Mouse (Mus musculus) limb, embryonic 11.5 days (tissue): ENCODE results near the gene Dlx3. TPM values are rescaled to one million over a fixed set of nuclear protein-coding genes. Genes with fewer than 3 reads are reported as not detected.

ENCODE experiments used
- ATAC-seq: fragments of 200-750 bp; cut with Nextera tagmentation; 2 replicates; pipeline ENCODE4 v1.8.0; 2017; ENCODE audit warnings: low read depth; ENCODE audit not compliant: insufficient number of reproducible peaks, low FRiP score, low TSS enrichment
- DNase-seq: peaks from one replicate; pipeline ENCODE4 v3.0.0-alpha.2; 2015; ENCODE audit warnings: low spot score
- H3K27ac ChIP-seq: fragments of 300-500 bp; sonication (generic); replicated peaks from 2 replicates; pipeline ENCODE4 v1.5.1; 2014; ENCODE audit warnings: low read depth, mild to moderate bottlenecking, low read length
- H3K27me3 ChIP-seq: fragments of 300-500 bp; sonication (generic); 2 replicates; pipeline ENCODE4 v1.6.1; 2014; ENCODE audit warnings: mild to moderate bottlenecking, low read length, mixed read lengths; ENCODE audit not compliant: control insufficient read depth, insufficient read depth
- H3K36me3 ChIP-seq: fragments of 300-500 bp; sonication (generic); 2 replicates; pipeline ENCODE4 v1.6.1; 2014; ENCODE audit warnings: mild to moderate bottlenecking, low read length, moderate library complexity, mixed read lengths; ENCODE audit not compliant: control insufficient read depth, insufficient read depth
- H3K4me1 ChIP-seq: fragments of 300-500 bp; sonication (generic); 2 replicates; pipeline ENCODE4 v1.6.1; 2014; ENCODE audit warnings: low read length, mixed read lengths; ENCODE audit not compliant: control insufficient read depth, insufficient read depth
- H3K4me2 ChIP-seq: fragments of 300-500 bp; sonication (generic); 2 replicates; pipeline ENCODE4 v1.6.1; 2014; ENCODE audit warnings: low read depth, mild to moderate bottlenecking, moderate library complexity; ENCODE audit not compliant: severe bottlenecking
- H3K4me3 ChIP-seq: fragments of 300-500 bp; sonication (generic); 2 replicates; pipeline ENCODE4 v1.5.1; 2014; ENCODE audit warnings: low read depth, low read length
- H3K9ac ChIP-seq: fragments of 300-500 bp; sonication (generic); 2 replicates; pipeline ENCODE4 v1.6.1; 2014; ENCODE audit warnings: mild to moderate bottlenecking, low read length
- H3K9me3 ChIP-seq: fragments of 300-500 bp; sonication (generic); 2 replicates; pipeline ENCODE4 v1.6.1; 2016; ENCODE audit warnings: low read length; ENCODE audit not compliant: control insufficient read depth
- WGBS: fragments of 180-500 bp; shearing (Covaris S2); extraction: QIAGEN DNeasy Blood & Tissue Kit; methylation state at CpG from one replicate; pipeline ENCODE4 v1.1.7; 2014; 5-methylcytosine and 5-hydroxymethylcytosine counted together
- polyA plus RNA-seq: library from polyadenylated mRNA; unstranded; fragments of >200 nt; fragmentation: Nextera tagmentation; extraction: Ambion mirVana; gene quantifications from 2 replicates; pipeline ENCODE4 v1.2.1, GENCODE M21; 2014

Dlx3 gene
- polyA plus RNA-seq, 1 experiment from 2014 or later: 5.4 TPM

DNA sequence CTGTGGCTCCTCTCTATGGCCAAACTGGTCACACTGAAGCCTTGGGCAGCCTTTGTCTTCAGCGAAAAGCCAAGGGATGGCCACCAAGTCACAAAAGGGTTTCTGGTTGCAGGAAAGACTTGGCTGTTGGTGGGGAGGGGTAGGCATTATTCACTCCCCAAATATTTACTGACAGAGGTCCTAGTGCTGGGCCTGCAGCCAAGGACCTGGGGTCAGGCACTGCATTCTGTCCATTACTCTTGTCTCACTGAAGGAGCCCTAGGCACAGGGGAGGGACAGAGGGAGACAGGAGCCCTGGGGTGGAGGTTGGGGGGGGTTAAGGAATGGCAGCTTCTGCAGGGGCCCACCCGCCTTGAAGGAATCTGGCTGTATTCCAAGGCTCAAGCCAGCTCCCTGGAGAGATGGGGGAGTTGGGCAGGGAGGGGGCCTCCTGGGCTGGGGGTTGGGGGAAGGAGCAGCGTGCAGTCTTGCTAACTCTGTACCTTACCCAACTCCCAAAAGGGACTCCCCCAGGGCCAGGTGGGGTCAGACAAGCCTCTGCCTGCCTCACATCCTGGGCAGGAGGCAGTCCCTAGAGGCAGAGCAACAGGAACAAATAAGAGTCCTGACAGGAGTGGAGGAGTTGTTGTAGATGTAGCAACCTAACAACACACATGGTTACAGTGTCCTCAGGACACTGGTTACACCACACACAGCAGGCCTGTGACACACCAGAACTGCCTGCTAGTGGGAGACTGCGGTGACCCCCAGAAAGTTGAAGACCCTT lies 23.1 kb upstream of the Dlx3 start:
- Histone ChIP-seq H3K27ac (no peak overlapping the region), H3K4me1 (peaks cover 7% of the 10 kb centered on the region), H3K9ac (peak overlapping the region; percentile 18; the same call in 1 of the 2 replicates), H3K36me3 (no peaks in the 10 kb centered on the region), H3K9me3 (no peaks in the 10 kb centered on the region), H3K4me2 (no peak overlapping the region), H3K27me3 (no peaks in the 10 kb centered on the region), H3K4me3 (no peak overlapping the region)
- 68% methylated on average over 4 of the region's 4 CpGs for WGBS
- DNase-seq: no peak
- 0 out of 2 replicates have a peak, but pooled peaks have one; percentile 27 for ATAC-seq

DNA sequence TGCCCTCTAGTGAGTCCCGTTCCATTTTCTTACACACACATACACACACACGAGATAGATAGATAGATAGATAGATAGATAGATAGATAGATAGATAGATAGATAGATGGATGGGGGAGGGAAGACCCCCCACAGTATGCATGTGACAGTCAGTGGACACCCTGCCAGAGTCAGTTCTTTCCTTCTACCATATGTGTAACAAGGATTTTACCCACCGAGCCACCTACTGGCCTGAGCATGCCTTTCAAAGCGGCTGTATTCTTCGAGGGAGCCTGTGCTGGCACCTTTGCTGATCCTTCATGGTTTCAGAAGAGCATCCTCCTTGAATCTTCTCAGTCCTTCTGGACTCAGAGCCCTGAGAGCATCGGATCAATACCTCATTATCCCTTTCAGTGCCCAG lies 22.0 kb upstream of the Dlx3 start:
- WGBS: 74% methylated on average over 6 of the region's 6 CpGs
- no peak overlapping the region for H3K9ac ChIP-seq
- no peaks in the 10 kb centered on the region for H3K36me3 ChIP-seq
- no peak overlapping the region for H3K4me3 ChIP-seq
- H3K4me1 ChIP-seq: peaks cover 7% of the 10 kb centered on the region
- no peak overlapping the region for H3K4me2 ChIP-seq
- H3K27me3 ChIP-seq: no peaks in the 10 kb centered on the region
- no peak for DNase-seq
- no peaks in the 10 kb centered on the region for H3K9me3 ChIP-seq
- no peak overlapping the region for H3K27ac ChIP-seq
- no peak for ATAC-seq

DNA sequence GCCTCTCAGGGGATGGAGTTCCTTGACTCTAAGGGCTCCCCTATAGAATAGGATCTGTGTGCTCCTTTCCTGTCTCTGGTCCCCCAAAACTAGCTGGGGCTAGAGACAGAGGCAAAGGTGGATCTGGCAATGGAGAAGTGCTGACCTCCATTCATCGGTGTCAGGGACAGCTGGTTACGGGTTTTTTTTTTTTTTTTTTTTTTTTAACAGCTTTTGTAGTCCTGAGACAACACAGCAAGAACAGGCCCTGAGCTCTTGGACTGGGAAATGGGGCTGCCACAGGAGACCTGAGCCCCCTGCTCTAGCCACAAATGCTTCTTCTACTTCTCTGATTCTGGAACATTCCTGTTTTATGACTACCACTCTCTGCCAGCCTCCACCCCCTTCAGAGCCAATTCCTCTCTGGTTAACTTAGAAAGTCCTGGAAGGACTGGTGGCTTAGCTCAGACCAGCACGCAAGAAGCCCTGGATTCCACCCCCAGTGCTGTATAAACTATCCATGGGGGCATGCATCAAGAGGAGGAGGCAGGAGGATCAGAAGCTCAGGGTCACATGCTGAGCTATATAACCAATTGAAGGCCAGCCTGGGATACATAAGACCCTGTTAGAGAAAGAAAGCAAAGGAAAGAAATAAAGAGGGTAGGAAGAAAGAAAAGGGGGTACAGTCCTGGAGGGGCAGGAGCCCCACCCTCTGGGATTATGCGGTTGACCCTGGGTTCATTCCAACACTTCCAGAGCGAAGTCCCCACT lies 21.4 kb upstream of the Dlx3 start:
- H3K36me3 ChIP-seq: no peaks in the 10 kb centered on the region
- no peak overlapping the region for H3K9ac ChIP-seq
- no peak overlapping the region for H3K4me2 ChIP-seq
- WGBS: 73% methylated on average over 5 of the region's 5 CpGs
- DNase-seq (no peak), ATAC-seq (no peak)
- no peaks in the 10 kb centered on the region; the same call in 1 of the 2 replicates for H3K9me3 ChIP-seq
- no peak overlapping the region for H3K27ac ChIP-seq
- no peaks in the 10 kb centered on the region for H3K27me3 ChIP-seq
- peaks cover 7% of the 10 kb centered on the region for H3K4me1 ChIP-seq
- H3K4me3 ChIP-seq: no peak overlapping the region

DNA sequence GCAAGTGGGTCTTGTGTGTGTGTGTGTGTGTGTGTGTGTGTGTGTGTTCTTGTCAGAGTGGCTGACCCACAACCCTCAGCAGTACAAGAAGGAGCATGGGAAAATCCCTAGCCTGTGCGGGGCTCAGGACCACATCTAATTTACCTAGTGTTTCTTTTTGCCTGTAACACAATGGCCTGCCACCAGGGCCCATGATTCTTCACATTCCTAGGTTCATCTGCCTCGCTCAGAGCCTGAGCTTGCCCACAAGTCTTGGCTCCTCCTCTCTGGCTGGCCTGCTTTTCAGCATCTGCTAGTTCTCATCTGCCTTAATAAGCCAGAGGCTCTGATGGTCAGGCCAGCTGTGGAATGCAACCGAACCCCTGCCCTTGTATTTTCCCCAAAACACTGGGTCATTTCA lies 19.5 kb upstream of the Dlx3 start:
- 34% methylated on average over 3 of the region's 3 CpGs for WGBS
- DNase-seq (no peak), ATAC-seq (no peak)
- Histone ChIP-seq H3K9me3 (no peaks in the 10 kb centered on the region; the same call in 1 of the 2 replicates), H3K27ac (no peak overlapping the region), H3K4me1 (peaks cover 7% of the 10 kb centered on the region), H3K4me3 (no peak overlapping the region), H3K36me3 (no peaks in the 10 kb centered on the region), H3K9ac (no peak overlapping the region), H3K27me3 (no peaks in the 10 kb centered on the region), H3K4me2 (no peak overlapping the region)

DNA sequence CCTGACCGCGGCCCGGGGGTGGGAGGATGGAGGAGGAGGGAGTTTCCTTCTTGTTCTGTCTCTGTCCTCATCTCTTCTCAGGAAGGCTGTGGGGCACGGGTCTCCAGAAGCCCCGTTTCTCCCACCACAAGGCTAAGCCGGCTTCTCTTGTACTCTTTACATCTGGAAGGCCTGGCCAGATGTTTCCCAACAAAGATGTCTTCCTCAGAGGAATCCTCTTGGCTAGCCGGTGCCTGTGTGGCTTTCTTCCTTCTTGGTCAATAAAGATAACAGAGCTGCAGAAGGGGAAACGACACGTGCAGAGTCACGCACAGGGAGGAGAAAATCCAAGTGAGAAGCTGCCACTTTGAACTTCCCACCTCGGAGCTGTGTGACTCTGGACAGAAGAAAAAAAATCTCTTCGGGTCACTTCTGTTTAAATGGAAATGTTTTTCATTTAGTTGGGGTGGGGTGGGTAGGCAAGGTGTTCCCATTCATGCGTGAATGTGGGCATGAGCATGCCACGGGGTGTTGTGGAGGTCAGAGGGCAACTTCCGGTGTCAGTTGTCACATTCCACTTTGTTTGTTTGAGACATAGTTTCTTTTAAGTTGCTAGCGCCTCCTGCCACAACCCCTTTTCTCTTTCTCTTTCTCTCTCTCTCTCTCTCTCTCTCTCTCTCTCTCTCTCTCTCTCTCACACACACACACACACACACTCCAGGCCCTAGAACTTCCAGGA lies 18.7 kb upstream of the Dlx3 start:
- DNase-seq: no peak
- Histone ChIP-seq H3K27me3 (peaks cover 4% of the 10 kb centered on the region; the same call in 1 of the 2 replicates), H3K36me3 (no peaks in the 10 kb centered on the region), H3K9me3 (no peaks in the 10 kb centered on the region; the same call in 1 of the 2 replicates), H3K4me2 (no peak overlapping the region), H3K4me1 (peaks cover 7% of the 10 kb centered on the region), H3K27ac (no peak overlapping the region), H3K9ac (no peak overlapping the region), H3K4me3 (no peak overlapping the region)
- 30% methylated on average over 16 of the region's 16 CpGs for WGBS
- no peak for ATAC-seq

DNA sequence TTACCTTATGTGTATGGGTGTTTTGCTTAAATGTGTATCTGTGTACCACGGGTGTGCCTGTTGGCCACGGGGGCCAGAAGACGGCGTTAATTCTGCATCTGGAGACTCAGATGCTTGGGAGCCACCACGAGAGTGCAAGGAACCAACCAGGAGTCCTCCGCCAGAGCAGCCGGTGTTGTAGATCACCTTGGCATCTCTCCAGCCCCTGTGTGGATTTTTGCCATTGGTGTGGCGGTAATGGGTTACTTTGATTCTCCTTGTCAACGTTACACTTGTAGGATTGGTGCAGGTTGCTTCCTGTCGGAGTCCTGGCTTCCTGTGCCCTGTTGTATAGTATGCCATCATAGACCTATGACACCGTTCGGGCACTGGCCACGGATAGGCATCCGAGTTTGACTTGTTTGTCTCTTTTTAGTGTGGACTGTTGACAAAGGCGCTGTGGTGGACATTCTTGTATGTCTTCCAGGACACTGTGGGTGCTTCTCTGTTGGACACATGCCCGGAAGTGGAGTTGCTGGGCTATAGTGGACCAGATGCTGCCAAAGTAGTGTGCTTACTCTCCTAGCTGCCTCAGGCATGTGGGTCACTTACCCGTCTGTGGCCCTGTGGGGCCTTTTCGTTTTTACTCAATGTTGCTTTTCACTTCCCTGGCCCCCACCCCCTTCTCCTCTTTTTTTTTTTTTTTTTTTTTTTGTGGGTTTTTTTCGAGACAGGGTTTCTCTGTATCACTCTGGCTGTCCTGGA lies 17.6 kb upstream of the Dlx3 start:
- Histone ChIP-seq H3K27me3 (peaks cover 6% of the 10 kb centered on the region; the same call in 1 of the 2 replicates), H3K4me2 (no peak overlapping the region), H3K9ac (no peak overlapping the region), H3K4me3 (no peak overlapping the region), H3K27ac (no peak overlapping the region), H3K9me3 (no peaks in the 10 kb centered on the region; the same call in 1 of the 2 replicates), H3K4me1 (no peaks in the 10 kb centered on the region), H3K36me3 (no peaks in the 10 kb centered on the region)
- ATAC-seq (no peak), DNase-seq (no peak)
- WGBS: 94% methylated on average over 19 of the region's 19 CpGs

DNA sequence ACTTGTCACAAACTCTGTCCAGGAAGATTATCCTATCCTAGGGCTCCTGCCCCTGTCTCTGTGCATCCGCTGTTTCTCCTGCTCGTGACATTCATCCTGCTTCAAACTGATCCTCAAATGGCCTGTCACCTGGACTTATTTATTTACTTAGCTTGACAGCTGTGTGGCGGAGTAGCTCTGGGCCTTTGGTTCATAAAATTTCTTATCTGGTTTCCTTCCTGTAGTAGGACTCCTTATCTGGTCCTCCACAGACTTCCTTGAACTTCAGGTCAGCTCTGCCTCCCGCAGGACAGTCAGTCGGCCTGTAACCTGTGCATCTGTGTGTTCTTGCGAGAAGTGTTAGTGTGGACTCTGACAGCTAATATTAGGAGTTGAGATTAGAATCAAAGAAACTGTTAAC lies 15.7 kb upstream of the Dlx3 start:
- no peak for DNase-seq
- no peak overlapping the region for H3K9ac ChIP-seq
- no peaks in the 10 kb centered on the region for H3K4me1 ChIP-seq
- no peak overlapping the region for H3K27ac ChIP-seq
- no peak for ATAC-seq
- H3K4me2 ChIP-seq: no peak overlapping the region
- H3K4me3 ChIP-seq: no peak overlapping the region
- peaks cover 6% of the 10 kb centered on the region; the same call in 1 of the 2 replicates for H3K27me3 ChIP-seq
- H3K36me3 ChIP-seq: no peaks in the 10 kb centered on the region
- WGBS: 44% methylated on average over 6 of the region's 6 CpGs
- H3K9me3 ChIP-seq: no peaks in the 10 kb centered on the region; the same call in 1 of the 2 replicates
